Mouse (Mus musculus) thymus, adult 18-20 months (tissue): ENCODE data around the gene Epor.

Source experiments
- DNase-seq, 2 experiments: peaks; one replicate each; pipeline ENCODE4 v3.0.0; 2022; ENCODE audit warnings: mixed read lengths in 2 of 2

The Epor gene

GRCm38 (mm10) chr9:21963417-21963816 lies at the start of gene Epor:
Gene Epor, minus strand, starts transcription at chr9:21963506.
- no peak for DNase-seq

GRCm38 (mm10) chr9:22012731-22013130 lies 49.4 kb upstream of the Epor start:
- DNase-seq: no peak

GRCm38 (mm10) chr9:22011055-22011454 lies 47.7 kb upstream of the Epor start:
- no peak for DNase-seq

GRCm38 (mm10) chr9:22004546-22004945 lies 41.2 kb upstream of the Epor start:
- DNase-seq: no peak

GRCm38 (mm10) chr9:22003163-22003554 lies 39.9 kb upstream of the Epor start:
- peak in 1 of 2 experiments; percentile 41 for DNase-seq

GRCm38 (mm10) chr9:22002194-22003162 lies 39.2 kb upstream of the Epor start, which contains the start of the genes Ccdc151 and Prkcsh:
Gene Ccdc151, minus strand, starts transcription at chr9:22002634.
Gene Prkcsh, plus strand, starts transcription at chr9:22002806.
- DNase-seq: peak; percentile 99 to 100

GRCm38 (mm10) chr9:22001633-22002032 lies 38.3 kb upstream of the Epor start:
- no peak for DNase-seq

- no peak for DNase-seq
These were observed 37.0 kb upstream of the Epor start for GRCm38 (mm10) chr9:22000296-22000695.

GRCm38 (mm10) chr9:21996178-21996867 lies 33.0 kb upstream of the Epor start:
- no peak for DNase-seq

GRCm38 (mm10) chr9:21992227-21992626 lies 28.9 kb upstream of the Epor start:
- no peak for DNase-seq

GRCm38 (mm10) chr9:21989230-21990110 lies 26.2 kb upstream of the Epor start, which contains the start of gene Rgl3:
Gene Rgl3, minus strand, starts transcription at chr9:21989446.
- no peak for DNase-seq

- no peak for DNase-seq
These were observed 25.3 kb upstream of the Epor start for GRCm38 (mm10) chr9:21988421-21989101.

- DNase-seq: no peak
These were observed 24.5 kb upstream of the Epor start for GRCm38 (mm10) chr9:21987592-21988342.

GRCm38 (mm10) chr9:21983911-21984310 lies 20.6 kb upstream of the Epor start:
- DNase-seq: no peak

GRCm38 (mm10) chr9:21978398-21979128 lies 15.3 kb upstream of the Epor start:
- no peak for DNase-seq

- no peak for DNase-seq
These were observed 14.7 kb upstream of the Epor start for GRCm38 (mm10) chr9:21977972-21978371.

- no peak for DNase-seq
These were observed 14.0 kb upstream of the Epor start for GRCm38 (mm10) chr9:21977331-21977730.

GRCm38 (mm10) chr9:21976626-21977175 lies 13.4 kb upstream of the Epor start:
- no peak for DNase-seq

- DNase-seq: no peak
These were observed 6.0 kb upstream of the Epor start for GRCm38 (mm10) chr9:21969304-21969703.

GRCm38 (mm10) chr9:21968883-21969282 lies 5.6 kb upstream of the Epor start:
- no peak for DNase-seq
